Mouse (Mus musculus) heart, adult 2 months (tissue): ENCODE data around the gene S1pr5.
"Not testable (repeated sequence)": the region's sequence is repeated elsewhere in the genome, so short reads cannot be mapped to it uniquely, and the experiment has no call there.

ENCODE experiments used
- CTCF ChIP-seq: fragments of 200-600 bp; IDR thresholded peaks from 2 replicates; pipeline ENCODE4 v1.8.1; 2022; ENCODE audit warnings: antibody characterized with exemption, mild to moderate bottlenecking, moderate library complexity
- POLR2A ChIP-seq: fragments of 200-500 bp; IDR thresholded peaks from 2 replicates; pipeline ENCODE4 v1.6.1; 2011; ENCODE audit warnings: mild to moderate bottlenecking, low read depth, low read length, control low read depth; ENCODE audit not compliant: insufficient read depth

DNA sequence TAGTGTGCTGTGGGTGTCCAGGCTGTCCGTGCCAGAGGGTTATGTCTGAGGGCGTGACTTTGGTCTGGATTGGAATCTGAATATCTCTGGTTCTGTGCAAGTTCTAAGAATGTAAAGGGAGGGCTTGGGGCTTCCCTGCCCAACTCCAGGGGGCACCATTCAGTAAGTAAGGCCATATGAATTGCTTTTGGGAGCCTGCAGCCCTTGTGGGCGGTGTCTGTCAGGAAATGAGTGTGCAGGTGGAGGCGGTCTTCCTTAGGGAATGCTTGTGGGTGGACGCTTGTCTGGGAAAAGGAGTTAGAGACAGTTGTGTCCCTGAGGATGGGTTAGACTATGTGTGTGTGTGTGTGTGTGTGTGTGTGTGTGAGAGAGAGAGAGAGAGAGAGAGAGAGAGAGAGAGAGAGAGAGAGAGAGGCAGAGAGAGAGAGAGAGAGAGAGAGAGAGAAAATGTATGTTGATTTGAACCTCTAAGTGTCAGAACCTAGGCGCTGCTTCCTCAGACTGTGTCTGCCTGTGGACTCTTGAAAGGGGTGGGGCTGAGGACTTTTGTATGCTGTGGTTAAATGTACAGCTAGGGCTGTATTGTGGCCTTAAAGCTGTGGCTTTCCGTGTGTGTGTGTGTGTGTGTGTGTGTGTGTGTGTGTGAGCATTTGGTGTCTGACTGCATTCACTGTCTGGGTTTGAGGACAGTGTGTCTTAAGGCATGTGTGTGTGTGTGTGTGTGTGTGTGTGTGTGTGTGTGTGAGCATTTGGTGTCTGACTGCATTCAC, 52.3 kb downstream of the S1pr5 start:
- TF ChIP-seq POLR2A, CTCF: not testable (repeated sequence)
